Mouse (Mus musculus): ENCODE results near the gene Smarcc2.

- TF ChIP-seq CTCF (IDR thresholded peaks at IDR 0.05; ENCODE audit: low read depth, low read length) (no peak), GATA1 (IDR thresholded peaks at IDR 0.05; ENCODE audit: borderline replicate concordance, low read length) (no peak), TAL1 (conservative IDR thresholded peaks at IDR 0.05; ENCODE audit: low read depth, low read length) (no peak), POLR2AphosphoS5 (IDR thresholded peaks at IDR 0.05; ENCODE audit: insufficient replicate concordance, low read depth, low read length) (no peak), GATA2 (IDR thresholded peaks at IDR 0.05; ENCODE audit: borderline replicate concordance, low read depth, low read length) (no peak)
Observed at GRCm38 (mm10) chr10:128511761-128512160, 52.7 kb downstream of the Smarcc2 start.
